Mouse (Mus musculus) forebrain, embryonic 10.5 days (tissue): ENCODE results near the gene Gipc1. TPM values are rescaled to one million over a fixed set of nuclear protein-coding genes. Genes with fewer than 3 reads are reported as not detected.

Experiments used
- DNase-seq: peaks from one replicate; pipeline ENCODE4 v3.0.0-alpha.2; 2017; ENCODE audit warnings: low spot score; ENCODE audit errors: extremely low spot score
- H3K27ac ChIP-seq: fragments of 300-500 bp; sonication (generic); 2 replicates; pipeline ENCODE4 v1.5.1; 2016; ENCODE audit warnings: mild to moderate bottlenecking
- H3K27me3 ChIP-seq: fragments of 300-500 bp; sonication (generic); 2 replicates; pipeline ENCODE4 v1.6.1; 2016; ENCODE audit warnings: mild to moderate bottlenecking; ENCODE audit not compliant: poor library complexity, severe bottlenecking
- H3K36me3 ChIP-seq: fragments of 300-500 bp; sonication (generic); replicated peaks from 2 replicates; pipeline ENCODE4 v1.6.1; 2016; ENCODE audit warnings: mild to moderate bottlenecking, moderate library complexity
- H3K4me1 ChIP-seq: fragments of 300-500 bp; sonication (generic); 2 replicates; pipeline ENCODE4 v1.6.1; 2016
- H3K4me3 ChIP-seq: fragments of 300-500 bp; sonication (generic); 2 replicates; pipeline ENCODE4 v1.5.1; 2016; ENCODE audit warnings: mild to moderate bottlenecking, moderate library complexity
- H3K9me3 ChIP-seq: fragments of 300-500 bp; sonication (generic); 2 replicates; pipeline ENCODE4 v1.6.1; 2016; ENCODE audit warnings: mild to moderate bottlenecking, moderate library complexity
- WGBS: fragments of 180-500 bp; shearing (Covaris S2); methylation state at CpG from one replicate; pipeline ENCODE4 v1.1.7; 2016; 5-methylcytosine and 5-hydroxymethylcytosine counted together
- polyA plus RNA-seq: library from polyadenylated mRNA; unstranded; fragments of >200 nt; fragmentation: Nextera tagmentation; extraction: Ambion mirVana; gene quantifications from 2 replicates; pipeline ENCODE4 v1.2.1, GENCODE M21; 2016

Gene Gipc1
- 220 and 227 TPM in 2 replicates for polyA plus RNA-seq

GRCm38 (mm10) chr8:83652030-83652743 lies at the start of gene Gipc1:
TSS of gene Gipc1 (plus strand) at chr8:83652677.
- no peaks in the 10 kb centered on the region for H3K27me3 ChIP-seq
- WGBS, result 4% methylated on average over 50 of the region's 50 CpGs
- peaks cover 29% of the 10 kb centered on the region for H3K36me3 ChIP-seq
- H3K4me3 ChIP-seq, result peak within 1 kb of the TSS; percentile 88
- peak; percentile 97 for DNase-seq
- peaks cover 6% of the 10 kb centered on the region; the same call in 1 of the 2 replicates for H3K9me3 ChIP-seq
- peak within 1 kb of the TSS; percentile 96 for H3K27ac ChIP-seq
- peaks cover 30% of the 10 kb centered on the region for H3K4me1 ChIP-seq

- peak; percentile 99 for DNase-seq
- Histone ChIP-seq H3K27ac (peak within 1 kb of the TSS; percentile 97), H3K4me3 (peak within 1 kb of the TSS; percentile 85), H3K36me3 (peaks cover 35% of the 10 kb centered on the region), H3K27me3 (no peaks in the 10 kb centered on the region), H3K4me1 (peaks cover 26% of the 10 kb centered on the region), H3K9me3 (no peaks in the 10 kb centered on the region)
- WGBS, result under 1% methylated on average over 69 of the region's 69 CpGs
Measured at GRCm38 (mm10) chr8:83607661-83608397, 44.6 kb upstream of the Gipc1 start, which contains the start of the genes Tecr and Dnajb1. TSS of gene Tecr (minus strand) at chr8:83607971. TSS of gene Dnajb1 (plus strand) at chr8:83608193.

GRCm38 (mm10) chr8:83608398-83608829 lies 44.1 kb upstream of the Gipc1 start:
- no peaks in the 10 kb centered on the region for H3K9me3 ChIP-seq
- H3K4me3 ChIP-seq, result peak overlapping the region; percentile 85
- peak overlapping the region; percentile 97 for H3K27ac ChIP-seq
- H3K4me1 ChIP-seq, result peaks cover 26% of the 10 kb centered on the region
- H3K36me3 ChIP-seq, result peaks cover 40% of the 10 kb centered on the region
- H3K27me3 ChIP-seq, result no peaks in the 10 kb centered on the region
- WGBS, result under 1% methylated on average over 51 of the region's 51 CpGs
- DNase-seq, result peak; percentile 81

- no peak for DNase-seq
- H3K9me3 ChIP-seq, result no peaks in the 10 kb centered on the region
- 42% methylated on average over 9 of the region's 9 CpGs for WGBS
- peaks cover 26% of the 10 kb centered on the region for H3K4me1 ChIP-seq
- peak overlapping the region; percentile 85 for H3K4me3 ChIP-seq
- peak overlapping the region; percentile 97 for H3K27ac ChIP-seq
- no peaks in the 10 kb centered on the region for H3K27me3 ChIP-seq
- peaks cover 46% of the 10 kb centered on the region for H3K36me3 ChIP-seq
Measured at GRCm38 (mm10) chr8:83609086-83609485, 43.4 kb upstream of the Gipc1 start.

GRCm38 (mm10) chr8:83609547-83610180 lies 42.8 kb upstream of the Gipc1 start:
- H3K27me3 ChIP-seq, result no peaks in the 10 kb centered on the region
- WGBS, result 94% methylated on average over 10 of the region's 10 CpGs
- H3K4me3 ChIP-seq, result peak overlapping the region; percentile 85
- peaks cover 26% of the 10 kb centered on the region for H3K4me1 ChIP-seq
- no peaks in the 10 kb centered on the region for H3K9me3 ChIP-seq
- peaks cover 50% of the 10 kb centered on the region for H3K36me3 ChIP-seq
- no peak for DNase-seq
- H3K27ac ChIP-seq, result 0 out of 2 replicates have a peak overlapping the region, but pooled peaks have one; percentile 97

- DNase-seq, result no peak
- WGBS, result 95% methylated on average over 4 of the region's 4 CpGs
- Histone ChIP-seq H3K27ac (no peak overlapping the region), H3K4me3 (no peak overlapping the region), H3K9me3 (no peaks in the 10 kb centered on the region), H3K36me3 (peaks cover 50% of the 10 kb centered on the region), H3K4me1 (peaks cover 24% of the 10 kb centered on the region), H3K27me3 (no peaks in the 10 kb centered on the region)
Measured at GRCm38 (mm10) chr8:83611921-83612320, 40.6 kb upstream of the Gipc1 start.

GRCm38 (mm10) chr8:83613695-83614094 lies 38.8 kb upstream of the Gipc1 start:
- DNase-seq, result no peak
- Histone ChIP-seq H3K9me3 (no peaks in the 10 kb centered on the region), H3K4me1 (peaks cover 18% of the 10 kb centered on the region), H3K27me3 (no peaks in the 10 kb centered on the region), H3K4me3 (no peak overlapping the region), H3K27ac (no peak overlapping the region), H3K36me3 (peaks cover 50% of the 10 kb centered on the region)
- 95% methylated on average over 4 of the region's 4 CpGs for WGBS

GRCm38 (mm10) chr8:83616625-83617024 lies 35.9 kb upstream of the Gipc1 start:
- H3K27ac ChIP-seq, result no peak overlapping the region
- H3K27me3 ChIP-seq, result peaks cover 5% of the 10 kb centered on the region
- DNase-seq, result no peak
- H3K36me3 ChIP-seq, result peaks cover 28% of the 10 kb centered on the region
- no peaks in the 10 kb centered on the region for H3K4me1 ChIP-seq
- H3K4me3 ChIP-seq, result no peak overlapping the region
- H3K9me3 ChIP-seq, result no peaks in the 10 kb centered on the region

GRCm38 (mm10) chr8:83617111-83617510 lies 35.4 kb upstream of the Gipc1 start:
- Histone ChIP-seq H3K27ac (no peak overlapping the region), H3K27me3 (peaks cover 8% of the 10 kb centered on the region), H3K4me3 (no peak overlapping the region), H3K9me3 (no peaks in the 10 kb centered on the region), H3K36me3 (peaks cover 23% of the 10 kb centered on the region), H3K4me1 (peaks cover 4% of the 10 kb centered on the region)
- WGBS, result 84% methylated on average over 2 of the region's 2 CpGs
- no peak for DNase-seq

GRCm38 (mm10) chr8:83618566-83618965 lies 33.9 kb upstream of the Gipc1 start:
- Histone ChIP-seq H3K4me3 (no peak overlapping the region), H3K36me3 (peaks cover 9% of the 10 kb centered on the region), H3K27me3 (peaks cover 8% of the 10 kb centered on the region), H3K4me1 (peaks cover 10% of the 10 kb centered on the region), H3K9me3 (no peaks in the 10 kb centered on the region), H3K27ac (no peak overlapping the region)
- DNase-seq, result no peak
- WGBS, result 91% methylated on average over 2 of the region's 2 CpGs

GRCm38 (mm10) chr8:83619568-83620285 lies 32.8 kb upstream of the Gipc1 start:
- Histone ChIP-seq H3K27me3 (peaks cover 14% of the 10 kb centered on the region), H3K4me3 (no peak overlapping the region), H3K27ac (no peak overlapping the region), H3K36me3 (no peaks in the 10 kb centered on the region), H3K4me1 (peaks cover 10% of the 10 kb centered on the region), H3K9me3 (no peaks in the 10 kb centered on the region)
- no peak for DNase-seq
- WGBS, result 92% methylated on average over 9 of the region's 9 CpGs

- H3K27ac ChIP-seq, result peak overlapping the region; percentile 70
- 59% methylated on average over 15 of the region's 15 CpGs for WGBS
Measured at GRCm38 (mm10) chr8:83621691-83622388, 30.6 kb upstream of the Gipc1 start.

More at GRCm38 (mm10) chr8:83621691-83622388, 30.6 kb upstream of the Gipc1 start:
- DNase-seq, result no peak
- Histone ChIP-seq H3K4me3 (peak overlapping the region; percentile 51), H3K27me3 (peaks cover 14% of the 10 kb centered on the region), H3K36me3 (no peaks in the 10 kb centered on the region), H3K9me3 (no peaks in the 10 kb centered on the region), H3K4me1 (peaks cover 10% of the 10 kb centered on the region)
